Mouse (Mus musculus): ENCODE data around the gene Il1r1.

- TF ChIP-seq CTCF (IDR thresholded peaks at IDR 0.05; ENCODE audit: extremely low read depth, insufficient read depth, low read length), result no peak
- no peak for TF ChIP-seq POLR2A (IDR thresholded peaks at IDR 0.05; ENCODE audit: extremely low read depth, insufficient read depth, low read length)
Observed at GRCm38 (mm10) chr1:40242717-40243116, 17.8 kb downstream of the Il1r1 start.
